Mouse (Mus musculus) T-cell, adult 2 months (primary cell): ENCODE results near the gene Fmo3.

Experiments used
- DNase-seq: peaks from one replicate; pipeline ENCODE4 v3.0.0; 2022; ENCODE audit warnings: low spot score

Fmo3 gene

DNA sequence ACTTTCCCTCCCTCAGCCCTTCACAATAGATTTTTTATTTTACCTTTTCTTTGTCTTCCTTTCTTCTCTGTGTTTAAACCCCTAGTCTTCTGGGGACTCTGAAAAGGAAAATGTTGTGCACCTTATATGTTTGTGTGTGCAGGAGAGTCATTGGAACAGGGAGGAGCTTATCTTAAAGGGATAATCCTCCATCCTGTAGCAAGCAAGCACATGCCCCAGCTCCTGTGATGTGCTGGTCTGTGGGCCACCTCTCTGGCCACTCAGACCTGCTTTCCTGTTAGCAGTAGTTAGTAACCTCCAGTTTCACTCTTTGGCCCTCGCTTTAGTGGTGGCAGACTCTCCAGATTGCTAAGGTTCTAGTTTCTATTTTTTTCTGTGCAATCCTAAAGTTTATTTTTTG lies at the start of gene Fmo3:
TSS of gene Fmo3 (minus strand) at position 101 of the 400 bp plus-strand sequence.
- no peak for DNase-seq

DNA sequence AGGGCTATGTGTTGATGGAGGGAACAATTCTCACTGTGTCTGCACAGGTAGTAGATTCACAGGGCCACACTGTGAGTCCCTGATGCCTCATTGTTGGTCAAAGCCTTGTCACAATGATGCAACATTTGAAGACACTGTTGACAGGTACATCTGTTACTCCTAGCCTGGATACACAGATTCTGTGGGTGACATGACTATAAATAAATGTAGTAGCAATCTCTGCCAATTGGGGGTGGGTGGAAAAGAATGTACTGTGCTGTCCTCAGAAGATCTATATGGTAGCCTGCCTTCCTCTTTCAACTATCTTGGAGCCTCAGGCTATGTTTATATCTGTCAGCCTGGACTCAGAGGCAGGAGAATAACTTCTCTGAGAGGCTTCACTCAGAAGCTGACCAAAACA lies 38.7 kb upstream of the Fmo3 start:
- DNase-seq = no peak

DNA sequence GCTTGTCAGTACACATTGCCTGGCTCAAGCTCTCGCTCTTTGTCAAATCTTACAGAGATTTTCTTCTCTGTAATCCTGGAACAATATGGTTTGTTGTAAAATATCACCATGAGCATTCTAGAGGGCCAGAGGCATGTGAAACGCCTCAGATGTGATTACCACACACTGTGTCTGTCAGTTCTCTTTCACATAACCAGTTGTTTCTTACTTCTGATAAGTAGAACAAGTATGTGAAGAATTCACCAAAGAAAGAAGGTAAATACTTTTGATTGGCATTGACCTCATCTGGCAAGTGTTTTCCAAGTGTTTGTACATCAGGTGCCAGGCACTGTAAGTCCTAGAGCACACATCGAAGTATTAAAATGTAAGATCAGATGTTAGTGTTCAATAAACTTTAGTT lies 24.9 kb upstream of the Fmo3 start:
- DNase-seq = no peak

DNA sequence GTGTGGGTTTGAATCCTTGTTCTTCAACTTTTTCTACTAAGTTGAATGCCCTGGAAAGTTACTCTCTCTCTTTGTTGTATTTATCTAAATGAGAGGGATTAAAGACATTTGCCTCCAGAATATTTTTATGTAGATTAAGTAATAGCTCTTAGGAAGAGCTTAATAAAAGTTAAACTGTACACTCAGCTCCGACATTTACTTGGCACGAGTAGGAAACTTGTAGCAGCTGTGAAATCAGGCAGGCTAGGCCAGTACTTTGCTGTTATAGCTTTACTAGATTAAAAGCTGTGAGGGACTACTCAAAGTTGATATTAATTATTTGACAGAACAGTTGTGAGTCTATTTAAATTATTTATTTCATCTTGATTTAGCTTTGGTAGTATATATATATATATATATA lies 19.2 kb upstream of the Fmo3 start:
- no peak for DNase-seq

DNA sequence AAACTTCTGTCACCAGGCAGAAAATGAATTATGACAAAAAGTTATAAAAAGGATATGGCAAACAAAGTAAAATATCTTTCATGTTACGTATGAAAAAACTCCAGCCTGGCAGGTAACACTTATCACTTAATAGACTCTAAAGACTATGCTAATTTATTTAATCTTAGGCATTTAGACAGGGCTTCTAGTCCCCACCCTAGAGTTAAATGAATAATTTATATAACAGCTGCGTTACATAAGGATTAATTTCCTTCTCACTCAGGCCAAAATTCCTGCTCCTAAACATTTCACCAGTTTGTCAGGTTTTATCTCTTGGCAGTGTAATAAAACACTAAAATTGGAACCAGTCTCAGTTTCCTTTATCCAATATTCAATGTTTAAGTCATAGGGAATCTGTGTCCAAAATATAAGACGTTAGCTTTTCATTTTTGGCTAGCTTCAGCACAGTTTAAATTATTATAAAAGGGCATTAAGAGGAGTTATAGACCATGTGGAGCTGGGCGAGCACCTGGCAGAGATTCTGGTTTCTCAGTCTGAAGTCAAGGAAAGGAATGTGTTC lies 17.0 kb upstream of the Fmo3 start:
- DNase-seq = no peak

DNA sequence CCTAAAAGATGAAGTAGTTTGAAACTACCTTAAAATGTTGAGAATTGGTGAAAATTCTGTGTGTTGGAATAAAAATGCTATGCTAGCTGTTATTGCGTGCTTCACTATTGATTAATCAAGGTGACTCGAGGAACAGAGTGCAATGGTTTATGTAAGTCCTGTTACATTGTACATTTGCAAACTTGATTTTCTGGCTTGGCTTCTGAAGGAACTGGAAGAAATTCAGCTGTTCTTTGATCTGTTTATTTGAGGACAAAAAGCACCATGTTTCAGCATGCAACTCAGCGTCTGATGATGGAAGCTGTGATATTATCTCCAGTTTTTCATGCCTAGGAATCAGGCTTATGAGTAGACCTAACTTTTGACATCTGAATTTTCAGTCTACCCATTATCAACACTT lies 3.2 kb upstream of the Fmo3 start:
- no peak for DNase-seq

DNA sequence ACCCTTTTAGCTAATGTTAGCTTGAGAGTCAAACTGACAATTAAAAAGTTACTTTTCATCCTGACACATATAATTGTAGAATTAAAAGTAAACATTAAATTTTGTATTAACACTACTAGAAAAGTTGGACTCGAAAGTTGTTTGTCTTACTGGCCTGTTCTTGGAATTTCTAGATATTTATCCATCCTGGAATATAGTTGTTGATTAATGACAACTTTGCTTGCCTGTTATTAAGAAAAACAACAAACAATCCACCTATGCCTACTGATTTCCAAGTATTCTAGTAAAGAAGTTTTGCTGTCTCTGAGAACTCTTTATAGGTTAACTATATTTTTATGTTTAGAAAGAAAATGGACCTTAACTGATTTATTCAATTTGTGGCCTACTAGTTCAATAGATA lies 2.4 kb upstream of the Fmo3 start:
- no peak for DNase-seq

DNA sequence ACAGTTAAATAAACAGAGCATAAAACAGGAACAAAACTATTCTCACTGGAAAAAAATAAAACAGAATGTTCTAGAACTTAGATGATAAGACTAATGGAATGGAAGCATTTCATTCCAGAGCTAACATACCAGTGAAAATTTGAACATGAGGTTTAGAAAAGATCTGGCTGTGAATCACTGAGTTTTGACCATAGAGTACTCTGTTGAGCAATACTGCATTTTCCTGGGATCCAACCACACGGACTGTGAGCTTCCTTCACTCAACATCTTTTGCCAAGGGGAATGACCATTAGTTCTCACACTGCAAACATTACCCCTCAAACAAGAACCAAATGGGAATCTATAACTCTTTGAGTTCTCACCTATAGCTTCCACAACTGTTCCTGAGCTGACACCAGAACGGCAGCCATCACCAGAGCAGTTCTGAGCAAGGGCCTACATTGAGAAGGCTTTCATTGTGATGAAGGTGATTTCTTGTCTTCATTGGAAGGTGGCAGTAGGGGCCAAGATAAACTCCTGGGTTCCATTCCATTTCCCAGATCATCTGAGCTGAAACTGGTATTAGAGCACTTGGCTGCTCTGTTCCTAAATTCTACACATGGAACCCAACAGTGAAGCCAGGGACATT lies 1.9 kb upstream of the Fmo3 start:
- DNase-seq = no peak

DNA sequence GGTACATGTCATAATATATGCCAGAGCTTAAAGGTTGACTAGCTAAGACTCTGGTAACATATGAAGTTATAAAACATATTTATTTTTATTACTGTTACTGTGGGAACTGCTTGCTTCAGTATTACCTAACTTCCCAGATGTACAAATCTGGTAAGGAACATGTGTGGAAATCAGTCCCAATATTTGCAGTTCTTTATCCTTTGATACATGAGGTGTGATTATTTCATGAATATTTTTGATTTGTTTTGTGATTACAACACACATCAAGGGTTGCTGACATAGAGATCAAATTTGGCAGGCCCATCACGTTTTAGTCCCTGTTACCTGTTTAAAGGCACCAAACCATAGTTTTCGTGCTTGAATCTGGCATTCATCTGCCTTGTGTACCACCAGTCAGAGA lies 20.8 kb downstream of the Fmo3 start:
- DNase-seq = no peak

DNA sequence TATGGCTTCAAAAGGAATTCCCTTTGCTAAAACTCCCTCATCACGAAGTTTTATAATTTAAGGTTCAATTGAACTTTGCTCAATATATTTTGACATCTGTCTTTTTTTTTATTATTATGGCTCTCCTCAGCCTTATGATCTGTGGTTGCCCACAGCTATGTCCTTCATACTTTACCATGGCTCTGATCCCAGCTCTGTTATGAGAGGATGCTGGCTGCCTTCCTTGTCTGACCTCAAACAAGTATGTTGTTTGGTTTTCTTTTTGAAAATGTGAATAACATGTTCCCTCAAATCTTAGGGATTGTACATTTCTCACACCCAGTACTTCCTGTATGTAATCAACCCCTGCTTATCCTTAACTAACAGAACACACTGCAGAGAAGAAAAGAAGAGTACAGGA lies 26.9 kb downstream of the Fmo3 start:
- DNase-seq = no peak

DNA sequence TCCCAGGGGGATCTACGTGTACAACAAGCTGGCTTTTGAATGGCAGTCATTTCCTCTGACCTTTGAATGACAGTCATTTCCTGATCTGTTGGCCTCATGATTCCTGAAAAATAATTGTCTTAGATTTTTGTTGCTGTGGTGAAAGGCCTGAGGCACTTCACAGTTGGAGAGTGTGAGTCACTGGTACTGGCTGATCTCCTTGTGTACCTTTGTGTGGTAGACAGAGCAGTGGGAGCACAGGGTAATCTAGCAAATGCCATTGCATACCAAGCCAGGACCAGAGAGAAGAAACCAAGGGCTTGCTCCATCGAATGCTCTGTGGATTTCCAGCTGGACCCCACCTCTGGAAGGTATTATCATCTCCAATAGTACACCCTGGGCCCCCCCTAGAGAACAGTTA lies 31.2 kb downstream of the Fmo3 start:
- no peak for DNase-seq

DNA sequence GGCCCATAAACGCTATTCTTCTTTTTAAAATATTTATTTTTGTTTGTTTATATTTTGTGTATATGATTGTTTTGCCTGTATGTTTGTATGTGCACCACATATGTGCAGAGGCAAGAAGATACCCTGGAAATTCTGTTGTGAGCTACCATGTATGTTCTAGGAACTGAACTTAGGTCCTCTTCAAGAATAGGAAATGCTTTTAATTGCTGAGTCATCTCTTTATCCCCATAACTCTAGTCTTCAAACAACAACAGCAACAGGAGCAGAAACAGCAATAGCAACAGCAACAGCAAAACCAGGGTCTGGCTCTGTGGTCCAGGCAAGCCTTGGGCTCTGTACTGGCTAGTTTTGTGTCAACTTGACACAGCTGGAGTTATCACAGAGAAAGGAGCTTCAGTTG lies 34.6 kb downstream of the Fmo3 start:
- DNase-seq = no peak

DNA sequence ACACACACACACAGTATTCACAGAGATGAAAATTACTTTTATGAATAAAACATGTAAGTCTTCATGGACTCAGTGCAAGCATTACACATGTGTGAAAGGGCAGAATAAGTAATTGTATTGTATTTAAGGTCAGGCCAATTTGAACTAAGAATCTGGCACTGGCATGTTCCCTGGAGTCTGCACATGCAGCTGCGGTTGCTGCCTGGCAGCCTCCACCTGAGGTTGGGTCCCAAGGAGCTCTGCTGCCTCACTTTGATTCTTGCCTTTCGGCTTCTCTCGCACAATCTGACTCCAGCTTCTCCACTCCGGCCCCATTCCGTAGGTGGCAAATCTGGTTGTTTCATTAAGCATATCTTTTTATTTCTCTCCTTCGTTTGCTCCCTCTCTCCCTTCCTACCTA lies 36.4 kb downstream of the Fmo3 start:
- DNase-seq = no peak

DNA sequence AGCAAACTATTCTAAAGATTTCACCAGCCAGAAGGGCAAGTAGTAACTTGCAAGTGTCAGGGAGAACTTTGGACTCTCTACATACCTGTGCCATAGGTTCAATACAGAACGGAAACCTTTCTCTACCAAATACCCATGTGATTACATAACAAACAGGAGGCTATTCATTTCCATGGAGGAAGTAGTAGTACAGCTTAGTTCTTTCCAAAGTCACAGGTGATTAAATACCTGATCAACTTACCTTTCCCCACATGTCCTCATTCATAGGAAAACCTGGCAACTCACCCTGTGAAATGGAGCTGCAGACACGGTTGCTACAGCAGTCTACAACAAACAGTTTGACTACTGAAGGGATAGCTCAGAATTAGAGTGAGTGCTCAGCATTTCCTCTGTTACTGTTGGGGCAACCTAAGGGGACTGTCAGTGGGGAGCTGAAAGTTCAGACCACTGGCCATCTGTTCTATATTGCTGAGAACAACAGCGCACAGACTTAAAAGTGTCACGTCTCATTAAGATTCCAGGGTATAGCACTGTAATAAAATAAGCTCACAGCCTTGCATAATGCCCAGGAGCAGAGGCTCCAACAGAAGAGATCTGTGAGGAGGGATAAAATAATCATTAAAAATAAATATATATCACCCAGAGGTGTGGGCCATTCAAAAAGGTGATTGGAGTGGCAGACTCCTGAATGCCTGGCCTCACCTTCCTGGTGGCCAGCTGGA lies 37.3 kb downstream of the Fmo3 start:
- no peak for DNase-seq

DNA sequence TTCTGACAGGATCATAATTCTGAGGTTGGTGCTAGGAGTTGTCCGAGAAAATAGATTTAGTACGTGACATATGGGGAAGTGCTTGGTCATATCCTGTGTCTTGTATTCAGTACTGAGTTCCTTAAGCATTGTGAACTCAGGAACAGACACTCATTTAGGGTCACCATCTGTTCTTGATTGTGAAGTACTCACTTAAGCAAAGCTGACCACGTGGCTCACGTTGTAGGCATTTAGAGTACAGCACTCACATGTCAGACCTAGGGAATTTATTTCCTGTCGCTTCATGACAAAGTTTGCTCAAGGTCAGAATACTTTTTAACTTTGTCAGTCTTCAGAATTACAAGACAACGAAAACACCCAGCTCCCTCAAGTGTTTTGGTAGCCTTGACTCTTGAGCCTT lies 40.6 kb downstream of the Fmo3 start:
- DNase-seq = no peak

DNA sequence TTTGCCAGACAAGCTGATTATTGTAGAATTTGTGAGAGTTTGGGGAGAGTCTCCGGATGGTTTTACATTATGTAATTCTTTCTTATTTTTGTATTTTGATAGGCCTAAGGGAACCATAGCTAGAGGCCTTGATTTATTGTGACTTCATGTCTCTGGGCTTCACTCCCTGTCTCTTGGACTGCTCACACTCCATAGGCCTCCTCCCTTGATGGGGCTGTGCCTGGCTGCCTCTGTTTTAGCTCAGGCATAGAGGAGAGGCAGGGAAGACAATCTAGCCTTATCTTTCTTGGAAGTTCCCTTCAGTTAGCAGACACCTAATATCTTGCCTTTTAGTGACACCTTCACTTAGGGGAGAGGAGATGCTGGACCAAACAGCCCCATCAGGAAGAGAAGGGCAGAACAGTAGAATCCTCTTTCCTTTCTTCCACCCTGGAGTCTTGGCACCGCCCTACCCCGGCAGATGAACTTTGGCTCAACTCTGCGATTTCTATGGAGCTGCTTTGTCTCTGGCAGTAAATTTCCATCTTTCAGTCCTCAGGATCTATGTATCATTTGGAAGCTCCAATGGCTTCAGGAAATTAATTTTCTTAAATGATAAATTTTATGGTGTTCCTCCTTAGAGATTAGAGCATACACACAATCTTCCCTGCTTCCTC lies 45.5 kb downstream of the Fmo3 start:
- no peak for DNase-seq

DNA sequence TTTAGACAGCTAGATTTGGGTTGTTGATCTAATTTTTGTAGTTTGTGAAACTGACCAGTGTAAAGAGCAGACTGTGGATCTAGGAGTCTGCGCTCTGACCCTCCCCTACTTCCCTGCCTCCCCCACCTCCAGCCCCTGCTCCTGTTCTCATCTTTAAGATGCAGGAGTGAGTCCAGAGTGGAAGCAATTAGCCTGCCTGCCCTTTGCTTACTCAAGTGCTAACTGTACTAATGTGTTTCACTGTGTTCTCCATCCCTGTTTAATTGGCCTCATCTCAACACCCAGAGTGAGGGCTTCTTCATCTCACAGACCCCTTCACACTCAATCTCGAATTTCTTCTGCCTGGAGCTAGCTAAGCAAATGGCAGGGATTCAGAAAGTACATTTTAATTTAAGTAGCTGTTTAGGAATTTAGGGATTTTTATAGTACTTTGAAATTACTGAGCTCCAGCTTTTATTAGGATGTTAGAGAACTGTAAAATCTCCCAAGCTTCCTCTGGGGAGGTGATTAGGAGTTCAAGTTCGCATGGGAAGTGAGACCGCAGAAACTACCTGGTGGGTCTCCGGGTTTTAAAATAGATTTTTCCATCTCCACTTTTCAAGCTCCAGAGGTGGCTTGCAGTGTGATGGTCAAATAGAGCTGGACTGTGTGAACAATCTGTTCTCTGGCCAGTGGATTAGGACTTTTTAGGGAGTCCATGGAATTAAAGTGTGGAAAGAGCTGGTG lies 46.2 kb downstream of the Fmo3 start:
- no peak for DNase-seq

DNA sequence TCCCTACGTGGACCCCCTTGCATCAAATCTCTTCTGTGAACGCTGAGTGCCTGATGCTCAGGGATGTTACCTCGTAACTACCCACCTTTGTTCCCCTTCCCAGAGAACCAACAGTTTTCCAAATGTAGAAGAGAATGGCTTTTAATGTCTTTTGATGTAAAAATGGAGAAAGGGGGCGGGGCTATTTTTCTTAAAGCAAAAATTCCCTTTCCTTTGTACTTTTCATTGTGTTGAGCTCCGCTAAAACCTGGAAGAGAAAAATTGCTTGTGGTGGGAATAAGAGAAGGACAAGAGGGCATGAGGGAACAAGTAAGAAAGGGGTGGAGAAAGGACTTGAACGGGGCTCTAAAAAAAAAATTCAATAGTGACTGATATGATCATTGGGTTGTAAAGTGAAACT lies 46.9 kb downstream of the Fmo3 start, which contains the start of gene Fmo6:
TSS of gene Fmo6 (minus strand) at position 101 of the 400 bp plus-strand sequence.
- DNase-seq = no peak

DNA sequence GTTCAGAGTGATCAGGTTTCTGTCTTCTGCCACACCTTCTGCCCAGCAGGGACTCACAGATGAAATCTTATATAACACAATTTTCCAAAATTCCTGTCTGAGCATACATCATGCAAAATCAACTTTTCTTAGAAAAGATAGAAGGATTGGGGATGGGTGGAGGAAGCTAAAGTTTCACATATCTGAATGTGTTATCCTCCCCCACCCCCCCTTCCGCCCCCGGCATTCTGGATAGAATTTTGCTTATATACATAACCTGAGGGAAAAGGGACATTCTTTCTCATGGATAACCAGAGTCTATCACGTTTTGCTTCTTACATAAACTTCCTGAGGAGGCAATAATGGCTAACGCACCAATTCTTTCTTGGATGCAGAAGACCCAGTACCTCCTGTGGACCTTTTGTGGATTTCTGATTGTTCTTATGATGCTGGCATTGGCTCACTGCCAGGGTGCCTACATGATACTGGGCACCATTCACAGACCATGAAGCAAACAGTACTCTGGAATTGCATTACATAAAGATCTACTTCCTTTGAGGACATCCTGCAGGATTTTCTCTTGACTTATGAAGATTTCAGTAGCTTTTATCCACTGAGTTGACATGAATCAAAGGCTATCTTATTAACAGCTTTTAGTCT lies 49.8 kb downstream of the Fmo3 start:
- no peak for DNase-seq

DNA sequence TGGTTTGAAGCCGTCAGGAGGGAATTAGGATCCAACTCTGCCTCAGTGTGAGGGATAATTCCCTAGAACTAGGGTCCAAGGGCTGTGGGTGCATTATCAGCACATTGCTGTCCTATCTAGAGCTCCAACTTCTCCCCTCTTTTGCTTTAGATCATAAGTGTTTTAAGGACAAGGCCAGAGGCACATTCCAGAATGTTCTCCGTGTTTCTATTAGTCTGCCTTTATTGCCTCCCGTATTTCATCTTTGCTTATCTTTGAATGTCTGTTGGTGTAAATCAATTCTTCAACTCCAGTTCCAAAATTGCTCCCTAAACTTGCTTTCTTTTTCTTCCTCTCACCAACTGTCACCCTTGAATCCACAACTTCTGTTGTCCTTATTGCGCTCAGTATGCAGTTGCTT lies 51.9 kb downstream of the Fmo3 start:
- DNase-seq = no peak

DNA sequence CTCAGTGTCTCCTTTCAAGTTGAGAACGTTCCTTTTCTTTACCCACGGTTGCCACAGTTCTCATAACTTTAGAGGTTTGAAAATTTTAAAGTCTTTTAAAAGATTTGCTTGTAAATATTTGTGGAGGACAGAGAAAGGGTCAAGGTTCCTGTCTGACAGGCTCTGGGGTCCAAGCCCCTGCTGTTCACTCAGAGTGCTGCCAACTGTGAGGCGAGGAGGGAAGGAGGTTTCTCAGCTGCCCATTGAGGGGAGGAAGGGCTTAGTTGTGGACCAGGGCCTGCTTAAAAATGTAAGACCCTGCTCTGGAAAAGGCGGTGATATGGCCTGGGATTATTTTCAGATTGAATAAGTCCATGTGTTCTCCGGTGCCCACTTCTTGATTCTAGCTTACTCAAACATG lies 52.4 kb downstream of the Fmo3 start:
- DNase-seq = no peak

DNA sequence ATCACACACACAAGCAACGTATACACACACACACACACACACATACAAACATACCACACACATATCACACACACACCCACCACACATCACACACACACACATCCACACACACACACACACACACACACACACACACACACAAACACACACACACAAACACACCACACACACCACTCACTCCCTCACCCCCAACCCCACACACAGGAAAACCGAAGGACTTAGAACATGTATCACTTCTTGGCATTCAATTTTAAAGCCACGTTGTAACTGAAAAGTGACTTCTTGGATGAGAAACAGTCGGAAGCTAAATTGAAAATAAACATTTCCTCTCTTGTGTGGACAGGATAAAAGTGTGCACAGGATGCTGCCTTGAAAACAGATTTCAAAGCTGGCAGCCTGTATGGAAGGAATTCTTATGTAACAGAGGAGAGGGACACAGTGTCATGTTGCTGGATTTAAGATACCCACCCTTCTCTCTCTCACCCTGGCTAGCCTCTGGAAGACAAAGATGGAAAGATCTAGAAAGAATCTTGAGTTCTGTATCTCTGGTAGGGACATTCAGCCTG lies 52.9 kb downstream of the Fmo3 start:
- DNase-seq = no peak
